Mouse (Mus musculus) small intestine, adult 2 months (tissue): ENCODE measurements around the gene Ets2.

Source experiments
- CTCF ChIP-seq: fragments of 200-500 bp; IDR thresholded peaks from 2 replicates; pipeline ENCODE4 v1.5.1; 2012; ENCODE audit warnings: low read depth, mild to moderate bottlenecking, control low read depth, inconsistent platforms, low read length, moderate library complexity, mixed read lengths; ENCODE audit not compliant: insufficient replicate concordance, insufficient read length; ENCODE audit errors: extremely low read depth
- POLR2A ChIP-seq: fragments of 200-500 bp; IDR thresholded peaks from 2 replicates; pipeline ENCODE4 v1.6.1; 2012; ENCODE audit warnings: low read depth, mild to moderate bottlenecking, control low read depth, inconsistent platforms, low read length, moderate library complexity

DNA sequence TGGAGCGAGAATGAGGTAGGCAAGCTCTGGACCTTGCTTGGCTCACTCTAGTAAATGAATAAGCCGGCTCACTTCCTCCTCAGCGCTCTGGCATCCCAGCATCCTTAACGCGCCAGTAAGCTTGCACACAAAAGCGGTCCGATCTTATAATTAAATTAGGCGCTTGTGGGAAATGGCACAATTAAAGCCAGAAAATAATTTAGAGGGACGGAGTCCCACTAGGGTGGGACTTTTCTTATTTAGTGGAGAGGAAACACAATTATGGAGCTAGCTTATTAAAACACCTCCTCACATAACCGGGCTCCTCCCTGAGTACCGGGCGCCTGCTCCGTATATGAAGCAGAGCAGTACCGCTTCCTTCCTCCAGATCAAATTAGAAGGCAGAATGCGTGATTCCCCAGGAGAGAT, 47.7 kb upstream of the Ets2 start:
- TF ChIP-seq POLR2A (no peak), CTCF (no peak)
